Mouse (Mus musculus) liver (tissue): ENCODE data around the gene Stim1.

ENCODE experiments used
- DNase-seq: peaks from one replicate; pipeline ENCODE4 v3.0.0-alpha.2; 2020; ENCODE audit warnings: mixed read lengths

Stim1 gene

DNA sequence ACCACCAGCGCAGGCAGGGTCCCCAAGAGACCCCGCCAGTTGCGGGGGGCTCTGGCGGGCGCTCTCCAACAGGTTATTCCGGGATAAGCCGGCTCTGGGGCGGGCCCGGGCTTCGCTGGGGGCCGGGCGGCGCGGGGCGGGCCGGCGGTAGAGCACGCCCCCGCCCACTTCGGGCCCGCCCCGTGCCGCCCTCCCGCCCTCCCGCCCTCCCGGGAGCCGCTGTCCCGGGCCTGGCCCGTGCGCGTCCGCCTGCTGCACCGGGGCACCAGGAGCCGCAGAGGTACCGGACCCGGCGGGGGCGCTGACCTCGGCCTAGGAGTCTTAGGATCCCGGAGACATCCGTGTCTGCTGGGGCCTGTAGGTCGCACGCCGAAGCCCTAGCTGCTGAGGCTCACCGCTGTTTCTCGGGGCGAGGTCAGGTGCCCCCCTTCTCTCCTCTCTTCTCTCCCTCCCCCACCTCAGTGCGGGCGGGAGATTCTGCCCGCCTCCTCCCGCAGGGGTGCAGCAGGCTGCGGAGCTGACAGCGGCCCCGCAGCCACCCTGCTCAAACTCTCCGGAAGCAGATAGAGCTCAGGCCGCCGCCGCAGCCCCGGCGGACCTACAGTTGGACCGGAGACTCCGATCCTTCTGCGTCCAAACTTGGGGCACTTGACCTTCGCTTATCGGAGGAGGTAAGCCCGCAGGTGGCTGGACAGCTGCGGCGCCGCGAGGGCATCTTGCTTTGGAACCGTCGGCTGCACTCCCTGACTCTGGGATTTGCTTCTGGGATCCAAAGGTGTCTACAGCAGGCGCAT lies at the start of gene Stim1:
Stim1 (plus strand) TSS at position 206 of the 794 bp plus-strand sequence.
- DNase-seq: peak; percentile 87

DNA sequence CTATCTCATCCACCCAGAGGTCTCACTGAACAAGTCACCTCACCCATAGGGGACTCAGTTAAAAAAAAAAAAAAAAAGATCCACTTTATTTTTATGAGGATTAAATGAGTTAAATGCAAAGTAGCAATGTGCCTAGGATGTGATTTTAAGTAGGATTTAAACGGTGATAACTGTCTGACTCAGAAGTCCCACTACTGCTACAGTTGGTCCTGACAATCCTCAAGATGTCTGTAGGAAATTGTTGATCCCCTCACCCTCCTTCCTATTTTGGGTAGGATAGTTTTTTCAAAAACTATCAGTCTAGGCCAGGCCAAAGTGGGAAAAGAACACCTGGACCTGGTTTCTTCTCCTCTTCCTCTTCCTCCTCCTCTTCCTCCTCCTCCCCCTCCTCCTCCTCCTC lies 45.7 kb upstream of the Stim1 start:
- no peak for DNase-seq

DNA sequence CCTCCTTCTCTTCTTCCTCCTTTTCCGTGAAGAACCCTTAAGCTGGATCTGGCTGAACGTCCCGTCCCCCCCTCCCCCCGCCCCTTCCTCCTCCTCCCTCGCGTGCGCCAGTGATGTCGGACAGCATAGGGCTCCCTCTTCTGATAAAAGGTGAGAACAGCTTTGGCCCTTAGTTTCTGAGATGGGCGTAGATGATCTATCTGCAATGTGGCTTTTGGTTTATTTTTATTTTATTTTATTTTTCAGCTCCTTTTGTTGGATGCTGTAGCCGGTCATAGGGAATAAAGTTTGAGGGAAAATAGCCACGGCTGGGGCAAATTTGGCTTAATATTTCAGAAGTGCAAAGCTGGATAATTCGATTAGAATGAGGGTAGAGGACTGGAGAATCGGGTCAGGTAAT lies 45.3 kb upstream of the Stim1 start:
- peak; percentile 68 for DNase-seq

DNA sequence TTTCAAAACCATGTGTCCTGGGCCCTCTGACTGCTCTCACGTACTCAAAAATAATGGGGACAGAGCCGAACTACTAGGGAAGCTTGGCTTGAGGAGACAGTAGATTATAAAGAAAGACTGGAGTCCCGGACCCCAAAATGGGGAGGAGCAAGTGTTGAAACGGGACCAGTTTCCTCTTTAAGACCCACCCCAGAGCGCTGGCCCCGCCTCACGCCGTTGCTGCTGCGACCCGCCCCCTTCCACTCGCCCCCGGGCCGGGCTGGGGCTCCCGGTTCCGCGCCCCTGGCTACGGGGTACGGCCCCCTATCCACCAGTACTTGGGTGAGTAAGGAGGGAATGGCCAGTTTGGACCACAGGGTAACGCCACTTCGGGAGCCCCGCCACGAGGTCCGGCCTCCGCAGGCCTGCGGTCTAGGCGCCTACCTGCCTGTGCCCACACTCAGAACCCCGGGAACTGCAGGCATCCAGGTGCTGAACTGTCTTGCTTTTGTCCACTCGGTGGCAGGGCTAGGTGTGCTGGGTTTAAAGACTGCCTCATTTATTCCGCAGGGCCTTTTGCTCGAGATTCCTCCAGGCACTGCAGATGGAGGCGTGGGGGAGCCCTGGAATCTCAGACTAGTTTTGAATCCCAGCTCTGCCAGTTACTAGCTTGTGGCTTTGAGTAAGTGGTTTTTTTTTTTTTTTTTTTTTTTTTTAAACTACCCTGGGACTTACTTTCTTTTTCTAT lies 44.6 kb upstream of the Stim1 start:
- DNase-seq: peak; percentile 78

DNA sequence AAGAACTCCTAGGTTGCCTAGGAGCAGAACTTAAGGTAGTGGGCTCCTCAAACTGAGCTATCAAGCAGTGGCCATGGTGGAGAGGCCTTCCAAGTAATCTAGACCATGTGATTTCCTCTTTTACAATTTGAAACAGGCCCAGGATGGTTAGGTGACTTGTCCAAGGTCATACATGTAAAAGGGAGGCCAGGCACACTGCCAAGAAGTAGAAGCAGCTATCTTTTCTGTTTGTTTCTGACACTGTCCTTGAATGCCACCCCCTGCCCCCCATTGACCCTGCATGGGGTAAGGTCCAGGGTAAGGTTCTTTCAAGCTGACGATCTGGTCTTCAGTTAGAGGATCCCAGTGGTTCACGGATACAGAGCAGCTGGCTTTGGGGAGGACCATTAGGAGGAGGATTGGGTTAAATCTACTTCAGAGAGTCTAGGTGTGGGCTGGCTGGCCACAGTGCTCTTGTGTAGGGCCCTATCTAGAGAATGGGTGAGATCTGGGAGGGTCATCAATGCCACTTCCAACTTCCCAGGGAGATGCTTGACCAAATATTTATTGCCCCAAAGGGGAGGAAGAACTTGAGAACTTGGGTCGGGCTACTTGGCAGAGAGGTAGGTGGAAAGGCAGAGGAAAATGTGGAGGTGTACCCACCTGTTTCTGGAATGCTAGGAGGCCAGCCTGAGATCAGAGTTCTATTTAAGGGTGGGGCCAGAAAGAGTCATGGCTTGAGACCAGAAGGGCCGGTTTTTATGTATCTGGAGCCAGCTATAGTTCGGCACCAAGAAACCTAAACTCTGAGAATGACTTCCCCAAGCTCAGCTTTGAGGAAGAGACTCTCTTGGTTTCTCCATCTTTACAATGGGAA lies 43.5 kb upstream of the Stim1 start:
- no peak for DNase-seq

DNA sequence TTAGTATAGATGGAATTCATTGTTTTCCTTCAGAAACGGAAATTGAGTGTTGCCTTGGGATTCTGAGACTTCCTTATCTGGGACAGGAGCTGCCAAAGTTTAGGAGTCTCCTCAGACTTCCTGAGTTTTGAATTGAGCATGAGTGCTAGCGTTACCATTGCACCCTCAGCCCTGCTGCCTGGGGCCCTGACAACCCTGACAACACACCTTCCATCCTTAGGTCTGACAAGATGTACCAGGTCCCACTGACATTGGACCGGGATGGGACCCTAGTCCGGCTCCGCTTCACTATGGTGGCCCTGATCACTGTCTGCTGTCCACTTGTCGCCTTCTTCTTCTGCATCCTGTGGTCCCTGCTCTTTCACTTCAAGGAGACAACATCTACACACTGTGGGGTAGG lies 41.6 kb upstream of the Stim1 start:
- no peak for DNase-seq

DNA sequence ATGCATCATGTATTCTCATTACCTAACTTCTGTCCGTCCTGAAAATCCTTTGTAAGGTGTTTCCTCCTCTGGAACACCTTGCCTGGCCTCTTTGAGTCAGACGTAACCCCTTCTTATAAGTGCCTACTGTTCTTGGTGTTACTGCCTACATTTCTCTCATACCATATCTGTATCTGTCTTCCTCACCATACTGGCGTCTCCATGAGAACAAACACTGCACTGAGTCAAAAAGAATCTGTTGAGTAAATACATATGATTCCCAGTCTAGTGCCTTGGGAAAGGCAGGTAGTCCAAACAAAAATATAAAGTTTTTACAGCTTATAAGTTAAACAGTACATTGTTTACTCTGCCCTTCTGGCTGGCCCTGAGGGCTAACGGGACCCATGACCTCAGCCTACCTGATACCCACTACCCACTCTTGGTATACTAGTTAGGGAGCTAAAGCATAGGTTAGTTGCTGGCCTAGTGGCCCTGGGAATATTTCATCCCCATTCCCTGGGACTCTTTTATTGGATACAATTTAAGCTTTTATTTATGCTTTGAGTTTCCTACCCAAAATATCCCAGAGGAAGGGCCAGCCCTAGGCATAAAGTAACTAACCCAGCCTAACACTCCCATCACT lies 39.4 kb upstream of the Stim1 start:
- no peak for DNase-seq

DNA sequence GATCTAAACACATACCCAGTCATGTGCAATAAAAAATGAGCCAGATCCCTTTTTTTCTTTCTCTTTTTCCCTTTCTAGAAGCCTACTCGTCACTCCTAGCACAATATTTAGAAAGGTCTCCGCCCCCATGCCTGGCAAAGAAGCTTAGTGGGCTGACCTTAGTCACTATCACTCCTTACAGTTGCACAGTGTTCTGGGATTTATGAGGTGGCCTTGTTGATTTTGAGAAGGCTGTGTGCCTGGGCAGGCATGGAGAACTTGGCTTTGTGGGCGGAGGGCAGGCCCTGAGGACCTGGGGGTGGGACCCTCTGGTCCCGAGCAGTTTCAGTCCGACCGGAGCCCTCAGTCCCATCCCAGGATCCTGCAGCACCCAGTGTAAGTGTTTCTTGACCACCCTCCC lies 37.8 kb upstream of the Stim1 start:
- DNase-seq: no peak

DNA sequence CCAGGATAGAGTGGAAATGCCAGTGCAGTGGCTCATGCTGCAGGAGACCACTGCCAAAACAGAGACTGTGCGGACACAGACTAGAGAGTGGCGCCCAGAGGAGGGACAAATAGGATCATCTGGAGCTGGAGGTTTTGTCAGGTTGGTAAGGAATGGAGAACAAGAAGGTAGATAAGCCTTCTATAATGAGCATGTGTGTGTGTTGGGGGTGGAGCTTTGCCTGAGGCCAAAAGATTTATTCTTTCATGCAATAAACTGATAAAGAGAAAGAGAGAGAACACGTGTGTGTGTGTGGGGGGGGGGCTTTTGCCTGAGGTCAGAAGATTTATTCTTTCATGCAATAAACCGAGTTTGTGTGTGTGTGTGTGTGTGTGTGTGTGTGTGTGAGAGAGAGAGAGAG lies 34.5 kb upstream of the Stim1 start:
- no peak for DNase-seq

DNA sequence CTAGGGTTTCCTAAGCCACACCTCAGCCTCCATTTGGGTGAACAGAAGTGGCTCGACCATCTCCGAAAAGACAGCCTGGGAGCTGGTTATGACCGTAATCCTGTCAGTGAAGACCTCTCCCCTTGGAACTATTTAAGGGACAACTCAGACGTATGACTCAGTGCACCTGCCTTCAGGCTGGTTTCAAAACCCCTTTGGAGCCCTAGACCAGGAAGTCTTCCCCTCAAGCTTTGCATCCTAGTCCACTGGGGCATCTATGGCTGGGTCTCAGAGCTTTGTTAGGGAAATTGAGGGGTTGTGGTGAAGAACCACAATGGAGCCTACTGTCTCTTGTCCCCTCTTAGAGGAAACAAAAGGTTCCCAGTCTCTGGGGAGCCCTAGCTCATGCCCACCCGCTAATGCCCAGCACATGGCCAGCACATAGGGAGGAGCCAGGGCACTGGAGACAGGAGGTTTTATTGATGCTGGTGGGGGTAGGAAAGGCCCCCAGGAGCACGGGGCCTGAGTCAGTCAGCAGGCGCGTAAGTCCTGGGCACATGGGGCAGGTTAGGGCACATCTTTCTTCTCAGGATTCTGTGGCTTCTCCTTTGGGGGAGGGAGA lies 28.8 kb upstream of the Stim1 start:
- no peak for DNase-seq

DNA sequence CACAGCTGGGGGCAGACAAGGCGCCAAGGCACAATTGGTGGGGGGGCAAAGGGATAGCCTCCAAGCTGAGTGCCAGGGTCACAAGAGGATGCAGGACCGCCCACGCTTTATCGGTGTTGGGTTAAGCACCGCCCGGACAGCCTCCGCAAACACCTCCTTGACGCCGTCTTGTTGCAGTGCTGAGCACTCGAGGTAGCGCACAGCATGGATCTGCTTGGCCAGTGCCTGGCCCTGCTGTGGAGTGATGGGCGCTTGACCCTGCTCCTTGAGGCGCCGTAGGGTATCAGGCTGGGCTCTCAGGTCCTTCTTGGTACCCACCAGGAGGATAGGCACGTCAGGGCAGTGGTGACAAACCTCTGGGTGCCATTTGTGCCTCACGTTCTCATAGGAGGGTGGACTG lies 28.0 kb upstream of the Stim1 start:
- no peak for DNase-seq

DNA sequence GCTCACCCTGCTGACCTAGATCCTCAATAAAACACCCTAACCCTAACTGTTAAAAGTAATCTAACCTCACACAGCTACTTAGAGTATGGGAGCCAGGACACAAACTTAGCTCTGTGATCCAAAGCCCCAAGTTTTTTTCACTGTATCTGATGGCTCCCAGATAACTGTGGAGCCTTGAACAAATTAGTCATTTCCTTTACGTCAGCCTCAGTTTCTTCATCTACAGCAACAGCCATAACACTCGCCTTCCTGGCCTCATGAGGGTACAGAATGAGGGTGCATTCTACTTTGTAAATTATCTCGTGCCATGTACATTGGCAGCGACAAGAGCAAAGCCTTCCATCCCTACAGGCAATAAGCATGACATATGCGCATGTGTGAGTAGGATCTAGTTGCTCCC lies 25.2 kb upstream of the Stim1 start:
- no peak for DNase-seq

DNA sequence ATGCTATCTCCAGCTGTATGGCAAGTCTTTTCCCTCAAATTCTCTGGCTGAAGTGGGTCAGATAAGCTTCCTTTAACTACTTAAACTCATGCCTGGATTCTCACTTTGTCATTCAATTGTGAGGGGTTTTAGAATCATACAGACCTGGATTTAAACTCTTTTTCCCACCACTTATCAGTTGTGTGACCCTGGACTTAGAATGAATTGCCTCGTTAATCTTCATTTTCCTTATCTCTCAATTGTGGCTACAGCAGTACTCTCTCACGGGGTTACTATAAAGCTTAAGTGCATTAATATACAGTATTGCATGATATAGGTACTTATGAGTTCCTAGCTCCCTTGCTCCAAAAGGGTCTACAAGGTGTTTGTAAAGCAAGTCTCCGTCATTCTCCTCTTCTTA lies 24.7 kb upstream of the Stim1 start:
- no peak for DNase-seq

DNA sequence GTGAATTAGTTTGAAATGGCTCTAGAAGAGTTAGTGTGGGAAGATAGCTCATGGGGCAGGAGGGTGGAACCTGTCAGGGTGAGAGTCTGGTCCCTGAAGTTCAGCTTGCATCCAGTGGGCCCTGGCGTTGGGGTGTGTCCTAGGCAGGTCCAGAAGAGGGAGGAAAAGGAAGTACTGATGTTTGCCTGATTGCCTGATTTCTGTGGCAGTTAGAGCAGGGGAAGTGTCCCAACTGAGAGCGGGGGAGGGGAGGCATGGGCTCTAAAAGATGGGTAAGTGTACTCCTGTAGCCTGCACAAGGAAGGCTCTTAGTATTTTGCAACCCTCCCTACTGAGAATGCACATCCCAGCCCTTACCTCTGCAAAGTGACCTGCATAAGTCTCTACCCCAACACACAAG lies 23.7 kb upstream of the Stim1 start:
- peak; percentile 51 for DNase-seq

DNA sequence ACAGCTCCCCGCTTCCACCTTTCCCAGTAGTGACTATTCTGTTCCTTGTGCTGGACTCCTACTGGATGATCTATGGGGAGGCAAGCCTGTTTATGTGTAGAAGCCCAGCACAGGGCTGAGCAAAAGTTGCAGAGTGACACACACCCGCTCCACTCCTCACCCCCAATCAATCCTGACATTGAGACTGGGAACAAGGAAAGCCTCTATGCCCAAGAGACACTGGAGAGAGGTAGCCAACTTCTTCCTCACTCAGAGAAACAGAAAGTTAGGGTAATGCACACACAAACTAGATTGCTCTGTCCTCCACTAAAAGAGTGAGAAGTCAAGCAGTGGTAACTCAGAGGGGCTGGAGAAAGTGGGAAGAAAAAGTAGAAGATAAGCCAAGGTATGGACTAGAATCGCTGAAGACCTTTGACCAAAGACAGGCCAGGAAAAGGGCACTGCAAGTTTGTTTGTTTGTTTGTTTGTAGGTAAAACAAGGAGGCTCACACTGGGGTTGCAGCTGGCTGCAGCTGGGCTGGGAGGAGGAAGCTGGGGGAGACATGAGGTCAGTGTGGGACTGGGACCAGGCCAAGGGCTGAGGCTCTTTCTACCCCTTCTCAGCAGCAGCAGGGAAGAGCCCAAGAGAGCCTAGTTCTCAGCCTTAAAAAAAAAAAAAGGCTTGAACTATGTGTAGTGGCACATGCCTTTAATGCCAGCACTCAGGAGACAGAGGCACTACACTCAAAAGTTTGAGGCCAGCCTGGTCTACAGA lies 22.6 kb upstream of the Stim1 start:
- no peak for DNase-seq

DNA sequence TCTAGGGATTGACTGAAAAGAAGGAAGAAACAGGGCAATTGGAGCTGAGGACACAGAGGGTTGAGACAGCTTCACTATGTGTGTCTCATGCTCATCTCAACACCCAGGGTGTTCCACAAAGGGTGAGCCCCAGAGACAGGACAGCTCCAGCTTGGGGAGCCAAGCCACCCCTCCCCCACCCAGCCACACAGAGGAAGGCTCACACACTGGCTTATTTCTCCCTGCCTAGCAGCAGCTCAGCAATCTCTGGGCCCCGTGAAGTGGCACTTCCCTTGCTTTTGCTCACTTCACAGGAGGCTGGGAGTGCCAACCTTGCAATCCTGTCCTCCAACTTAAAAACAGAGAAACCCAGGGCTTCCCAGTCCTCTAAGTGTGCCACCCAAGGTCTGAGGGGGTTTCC lies 21.8 kb upstream of the Stim1 start:
- DNase-seq: peak; percentile 55

DNA sequence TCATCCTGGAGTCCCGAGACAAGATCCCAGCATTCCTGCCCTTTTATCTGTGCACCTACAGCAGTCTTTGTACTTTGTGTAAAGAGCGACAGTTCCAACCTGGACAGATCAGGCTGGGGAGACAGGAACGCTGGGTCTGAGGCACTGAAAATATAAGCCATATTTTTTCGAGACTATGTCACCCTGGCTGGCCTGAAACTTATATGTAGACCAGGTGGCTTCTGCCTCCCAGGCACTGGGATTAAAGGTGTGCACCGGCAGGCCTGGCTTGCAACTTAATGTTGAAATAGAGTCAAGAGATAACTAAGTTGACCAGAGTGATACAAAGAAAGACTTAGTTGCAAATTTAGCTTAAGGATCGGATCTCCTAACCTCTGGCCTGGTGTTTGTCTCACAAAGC lies 21.3 kb upstream of the Stim1 start:
- no peak for DNase-seq

DNA sequence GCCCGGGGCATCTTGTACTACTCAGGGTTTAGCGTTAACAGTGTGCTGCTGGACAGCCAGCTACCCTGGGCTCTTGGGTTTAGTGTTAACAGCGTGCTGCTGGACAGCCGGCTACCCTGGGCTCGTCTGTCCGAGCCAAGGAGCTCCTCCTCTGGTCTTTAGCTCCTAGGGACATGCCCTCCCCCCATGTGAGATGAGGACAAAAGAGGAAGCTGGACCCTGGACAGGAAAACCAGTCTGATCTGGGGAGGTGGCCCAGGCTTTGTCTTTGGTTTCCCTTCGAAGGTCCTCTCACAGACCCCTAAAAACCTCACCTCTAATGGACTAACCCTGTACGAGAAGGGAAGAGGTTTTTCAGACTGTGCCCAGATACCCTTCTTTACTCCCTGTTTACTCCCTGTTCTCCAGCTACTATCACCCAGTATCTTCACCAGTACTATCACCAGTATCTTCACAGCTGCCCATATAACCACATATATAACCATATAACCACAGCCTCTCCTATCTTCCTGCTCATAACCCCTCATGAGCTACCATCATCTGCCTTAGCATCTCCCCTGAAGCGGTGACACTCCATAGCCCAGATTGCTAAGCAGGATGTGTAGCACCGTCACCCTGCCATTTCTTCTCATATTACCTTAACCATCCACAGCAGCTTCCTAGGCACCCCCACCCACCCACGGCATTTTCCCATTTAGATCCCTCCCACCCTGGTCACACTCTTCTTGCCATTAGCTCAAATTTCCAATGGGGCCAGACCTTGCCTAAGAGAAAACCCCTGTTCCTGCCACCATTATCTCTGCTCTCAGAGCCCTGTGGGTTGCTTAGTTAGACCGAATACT lies 20.4 kb upstream of the Stim1 start:
- no peak for DNase-seq

DNA sequence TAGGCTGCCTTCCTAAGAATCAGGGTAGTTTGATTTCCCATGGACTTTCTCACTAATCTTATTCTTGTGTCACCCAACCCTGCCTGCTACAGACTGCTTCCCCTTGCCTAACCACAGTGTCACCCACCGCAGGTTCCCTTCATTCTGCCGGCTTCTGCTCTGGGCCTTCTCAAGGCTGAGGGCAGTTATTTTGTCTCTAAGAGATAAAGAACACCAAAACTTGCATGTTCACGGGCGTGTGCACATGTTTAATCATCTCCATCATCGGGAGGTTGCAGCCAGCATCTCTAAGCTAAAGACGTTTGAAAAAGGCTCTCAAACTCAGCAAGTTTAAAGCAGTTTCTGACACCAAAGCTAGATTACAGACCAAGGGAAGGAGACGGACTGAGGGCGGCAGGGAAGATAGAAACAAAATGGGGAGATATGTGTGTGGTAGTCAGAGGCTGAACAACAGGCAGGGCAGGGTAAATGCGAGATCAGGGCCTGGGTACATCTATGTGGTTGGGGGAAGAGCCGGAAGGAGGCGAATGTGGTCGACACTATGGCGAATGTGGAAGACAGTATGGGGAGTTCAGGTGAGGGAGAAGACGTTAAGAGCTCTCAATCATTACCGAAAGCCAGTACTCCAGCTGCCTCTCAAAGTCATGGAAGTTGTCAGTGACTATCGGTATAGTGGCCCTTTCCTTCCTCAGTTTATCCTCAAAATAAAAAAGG lies 18.8 kb upstream of the Stim1 start:
- DNase-seq: peak; percentile 58

DNA sequence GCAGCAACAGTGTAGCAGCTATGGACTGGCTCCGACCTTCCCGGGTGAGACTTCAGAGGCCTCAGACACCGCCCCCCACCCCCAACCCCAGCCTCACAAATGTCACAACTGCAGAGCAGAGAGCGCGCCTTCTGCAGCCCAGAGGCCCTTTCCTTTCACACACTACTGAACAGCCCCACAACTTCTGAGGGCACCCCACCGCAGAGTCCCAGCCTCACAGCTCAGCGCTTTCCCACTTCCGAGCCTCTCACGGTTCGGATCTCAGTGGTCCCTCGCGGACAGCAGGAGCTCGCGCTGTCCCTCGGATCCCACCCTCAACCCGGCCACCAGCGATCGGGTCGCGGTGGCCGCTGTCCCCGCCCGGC lies 18.1 kb upstream of the Stim1 start:
- no peak for DNase-seq
